Mouse (Mus musculus) neural tube, embryonic 13.5 days (tissue): ENCODE results near the gene Caprin1. TPM values are rescaled to one million over a fixed set of nuclear protein-coding genes. Genes with fewer than 3 reads are reported as not detected.

ENCODE experiments used
- ATAC-seq: fragments of 200-750 bp; cut with Nextera tagmentation; 2 replicates; pipeline ENCODE4 v1.8.0; 2017; ENCODE audit warnings: low read depth, mild to moderate bottlenecking, moderate TSS enrichment, moderate library complexity
- H3K27ac ChIP-seq: fragments of 300-500 bp; sonication (generic); replicated peaks from 2 replicates; pipeline ENCODE4 v1.5.1; 2015; ENCODE audit warnings: moderate library complexity, mild to moderate bottlenecking, inconsistent platforms
- H3K27me3 ChIP-seq: fragments of 300-500 bp; sonication (generic); 2 replicates; pipeline ENCODE4 v1.6.1; 2015; ENCODE audit warnings: mild to moderate bottlenecking, inconsistent platforms
- H3K36me3 ChIP-seq: fragments of 300-500 bp; sonication (generic); 2 replicates; pipeline ENCODE4 v1.6.1; 2015; ENCODE audit warnings: mild to moderate bottlenecking, inconsistent platforms
- H3K4me1 ChIP-seq: fragments of 300-500 bp; sonication (generic); replicated peaks from 2 replicates; pipeline ENCODE4 v1.6.1; 2015; ENCODE audit warnings: inconsistent platforms
- H3K4me2 ChIP-seq: fragments of 300-500 bp; sonication (generic); 2 replicates; pipeline ENCODE4 v1.6.1; 2015; ENCODE audit warnings: inconsistent platforms, mild to moderate bottlenecking, moderate library complexity
- H3K4me3 ChIP-seq: fragments of 300-500 bp; sonication (generic); 2 replicates; pipeline ENCODE4 v1.5.1; 2015; ENCODE audit warnings: mild to moderate bottlenecking, inconsistent platforms
- H3K9ac ChIP-seq: fragments of 300-500 bp; sonication (generic); 2 replicates; pipeline ENCODE4 v1.6.1; 2015; ENCODE audit warnings: moderate library complexity, mild to moderate bottlenecking, inconsistent platforms
- H3K9me3 ChIP-seq: fragments of 300-500 bp; sonication (generic); 2 replicates; pipeline ENCODE4 v1.6.1; 2016; ENCODE audit warnings: inconsistent platforms
- WGBS: fragments of 180-500 bp; shearing (Covaris S2); methylation state at CpG from one replicate; pipeline ENCODE4 v1.1.7; 2015; 5-methylcytosine and 5-hydroxymethylcytosine counted together
- microRNA-seq: library from miRNA; unstranded; fragments of <30 nt; microRNA quantifications from one replicate; pipeline ENCODE4, GENCODE M21; 2016
- polyA plus RNA-seq: library from polyadenylated mRNA; unstranded; fragments of >200 nt; fragmentation: Nextera tagmentation; extraction: Ambion mirVana; gene quantifications from 2 replicates; pipeline ENCODE4 v1.2.1, GENCODE M21; 2015

Caprin1 gene
- polyA plus RNA-seq, 1 experiment from 2014 or later, result 412 TPM

- 69% methylated on average over 4 of the region's 4 CpGs for WGBS
- Histone ChIP-seq H3K36me3 (peaks cover 46% of the 10 kb centered on the region), H3K4me2 (no peak overlapping the region), H3K9me3 (no peaks in the 10 kb centered on the region), H3K27me3 (no peaks in the 10 kb centered on the region), H3K4me1 (no peaks in the 10 kb centered on the region), H3K9ac (no peak overlapping the region), H3K4me3 (no peak overlapping the region), H3K27ac (no peak overlapping the region)
- ATAC-seq, result no peak
These were observed 83.0 kb downstream of the Caprin1 start for GRCm38 (mm10) chr2:103714412-103714811.

DNA sequence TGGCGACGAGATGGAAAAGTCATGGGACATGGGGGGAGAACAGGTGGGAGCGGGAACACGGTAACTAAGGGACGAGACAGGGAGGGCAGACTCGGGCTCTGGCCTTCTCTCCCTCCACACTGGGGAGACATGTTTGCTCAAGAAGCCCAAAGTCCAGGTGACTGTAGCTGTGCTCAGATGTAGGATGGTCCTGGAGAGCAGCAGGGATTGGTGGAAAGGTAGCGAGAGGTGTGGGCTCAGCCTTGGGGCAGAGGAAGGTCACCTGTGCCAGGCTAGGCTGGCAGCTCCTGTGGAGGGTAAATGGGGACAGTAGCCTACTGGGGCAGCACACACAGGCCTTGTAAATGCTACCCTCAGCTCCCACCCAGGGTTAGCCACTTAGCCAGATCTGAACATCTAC is 83.6 kb downstream of the Caprin1 start:
- Histone ChIP-seq H3K9ac (no peak overlapping the region), H3K9me3 (no peaks in the 10 kb centered on the region), H3K27me3 (no peaks in the 10 kb centered on the region), H3K4me1 (no peaks in the 10 kb centered on the region), H3K4me2 (no peak overlapping the region), H3K27ac (no peak overlapping the region), H3K36me3 (peaks cover 51% of the 10 kb centered on the region), H3K4me3 (no peak overlapping the region)
- no peak for ATAC-seq
- WGBS, result 94% methylated on average over 7 of the region's 7 CpGs

Small RNA genes within 50 kb of the gene (microRNA-seq; reads per million reads assigned to microRNA genes)
- gene Gm22757, result not detected
- gene Gm22761, result not detected

Other genes with a start within 250 kb of the Caprin1 start
- 12.1 and 13.2 TPM in 2 replicates for gene Abtb2, start 231.3 kb downstream of the Caprin1 start, polyA plus RNA-seq
- gene Nat10, start 36.4 kb downstream of the Caprin1 start, polyA plus RNA-seq, result 17.3 and 19.0 TPM in 2 replicates
- 58.0 and 59.2 TPM in 2 replicates for gene Lmo2, start 160.3 kb upstream of the Caprin1 start, polyA plus RNA-seq
- 61.0 and 67.1 TPM in 2 replicates for gene Fbxo3, start 230.1 kb upstream of the Caprin1 start, polyA plus RNA-seq
- 1.1 and 2.4 TPM in 2 replicates for gene 4931422A03Rik, start 230.7 kb upstream of the Caprin1 start, polyA plus RNA-seq